Mouse (Mus musculus): ENCODE results near the gene Tle4. TPM values are rescaled to one million over a fixed set of nuclear protein-coding genes. Genes with fewer than 3 reads are reported as not detected.

The Tle4 gene
- polyA plus RNA-seq, 1 experiment from 2014 or later: 4.6 TPM

DNA sequence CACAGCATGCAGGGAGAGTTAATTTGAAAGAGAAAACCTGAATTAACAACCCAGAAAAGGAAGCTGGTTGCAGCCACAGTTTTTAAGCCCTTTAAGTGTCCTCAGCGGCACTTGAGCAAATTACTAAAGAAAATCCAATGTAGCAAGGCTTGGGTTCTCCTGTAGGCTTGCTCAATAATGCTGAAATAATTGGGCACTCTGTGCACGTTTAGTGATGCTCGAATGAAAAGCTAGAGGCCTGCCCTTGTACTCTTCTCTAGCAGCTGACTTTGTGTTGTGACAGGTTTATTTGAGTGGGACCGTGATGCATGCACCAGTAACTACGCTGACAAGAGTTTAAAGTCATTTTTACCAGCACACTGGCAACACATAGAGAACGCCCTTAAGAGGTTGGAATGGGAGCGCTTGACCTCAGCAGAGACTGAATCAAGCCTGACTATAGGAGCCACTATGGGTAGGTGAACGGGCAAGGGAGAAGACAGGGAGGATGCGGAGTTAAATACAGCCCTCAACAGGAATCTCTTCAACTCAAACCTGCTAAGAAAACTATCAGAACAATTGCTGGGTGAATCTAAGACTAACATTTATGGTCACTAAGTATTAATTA, 79.3 kb downstream of the Tle4 start:
- no peak overlapping the region for H3K4me2 ChIP-seq

GRCm38 (mm10) chr19:14516420-14516819, 81.4 kb downstream of the Tle4 start:
- peaks cover 3% of the 10 kb centered on the region; the same call in 1 of the 2 replicates for H3K36me3 ChIP-seq (replicated peaks)
- 55% methylated on average over 1 of the region's 1 CpGs for WGBS (ENCODE audit: insufficient replicate concordance)
- 0 out of 2 replicates have a peak, but pooled peaks cover 3% of the 10 kb centered on the region for H3K4me1 ChIP-seq (replicated peaks)
- no peak overlapping the region for H3K27ac ChIP-seq (replicated peaks)
- no peaks in the 10 kb centered on the region for H3K9me3 ChIP-seq (replicated peaks)
- H3K9ac ChIP-seq: no peak overlapping the region
- no peak for ATAC-seq (ENCODE audit: insufficient read depth)
- no peak overlapping the region for H3K4me2 ChIP-seq
- no peaks in the 10 kb centered on the region for H3K27me3 ChIP-seq
- H3K4me3 ChIP-seq (replicated peaks): no peak overlapping the region

More for the DNA sequence above, 79.3 kb downstream of the Tle4 start:
- Histone ChIP-seq H3K27ac (replicated peaks) (no peak overlapping the region), H3K4me1 (replicated peaks) (0 out of 2 replicates have a peak, but pooled peaks cover 3% of the 10 kb centered on the region), H3K36me3 (replicated peaks) (peaks cover 3% of the 10 kb centered on the region; the same call in 1 of the 2 replicates), H3K9me3 (replicated peaks) (no peaks in the 10 kb centered on the region), H3K4me3 (replicated peaks) (no peak overlapping the region), H3K9ac (no peak overlapping the region), H3K27me3 (no peaks in the 10 kb centered on the region)
- 82% methylated on average over 9 of the region's 9 CpGs for WGBS (ENCODE audit: insufficient replicate concordance)
- ATAC-seq (ENCODE audit: insufficient read depth): no peak

GRCm38 (mm10) chr19:14508819-14509218, 89.0 kb downstream of the Tle4 start:
- no peaks in the 10 kb centered on the region for H3K9me3 ChIP-seq (replicated peaks)
- 74% methylated on average over 4 of the region's 4 CpGs for WGBS (ENCODE audit: insufficient replicate concordance)
- no peaks in the 10 kb centered on the region for H3K27me3 ChIP-seq
- no peaks in the 10 kb centered on the region for H3K36me3 ChIP-seq (replicated peaks)
- H3K9ac ChIP-seq: no peak overlapping the region
- no peak overlapping the region for H3K27ac ChIP-seq (replicated peaks)
- no peak overlapping the region for H3K4me3 ChIP-seq (replicated peaks)
- H3K4me2 ChIP-seq: no peak overlapping the region
- no peak for ATAC-seq (ENCODE audit: insufficient read depth)
- 0 out of 2 replicates have a peak, but pooled peaks cover 4% of the 10 kb centered on the region for H3K4me1 ChIP-seq (replicated peaks)

GRCm38 (mm10) chr19:14507911-14508310, 89.9 kb downstream of the Tle4 start:
- no peak overlapping the region for H3K4me3 ChIP-seq (replicated peaks)
- H3K4me2 ChIP-seq: no peak overlapping the region
- H3K27me3 ChIP-seq: no peaks in the 10 kb centered on the region
- H3K4me1 ChIP-seq (replicated peaks): 0 out of 2 replicates have a peak, but pooled peaks cover 4% of the 10 kb centered on the region
- no peak overlapping the region for H3K9ac ChIP-seq
- no peak overlapping the region for H3K27ac ChIP-seq (replicated peaks)
- 55% methylated on average over 2 of the region's 2 CpGs for WGBS (ENCODE audit: insufficient replicate concordance)
- no peak for ATAC-seq (ENCODE audit: insufficient read depth)
- H3K36me3 ChIP-seq (replicated peaks): no peaks in the 10 kb centered on the region
- no peaks in the 10 kb centered on the region for H3K9me3 ChIP-seq (replicated peaks)

GRCm38 (mm10) chr19:14506875-14507670, 90.8 kb downstream of the Tle4 start:
- Histone ChIP-seq H3K36me3 (replicated peaks) (no peaks in the 10 kb centered on the region), H3K27ac (replicated peaks) (no peak overlapping the region), H3K4me3 (replicated peaks) (no peak overlapping the region), H3K4me1 (replicated peaks) (0 out of 2 replicates have a peak, but pooled peaks cover 4% of the 10 kb centered on the region), H3K4me2 (no peak overlapping the region), H3K9me3 (replicated peaks) (no peaks in the 10 kb centered on the region), H3K27me3 (no peaks in the 10 kb centered on the region), H3K9ac (no peak overlapping the region)
- 70% methylated on average over 3 of the region's 3 CpGs for WGBS (ENCODE audit: insufficient replicate concordance)
- ATAC-seq (ENCODE audit: insufficient read depth): no peak

- Histone ChIP-seq H3K36me3 (replicated peaks) (no peaks in the 10 kb centered on the region), H3K4me2 (no peak overlapping the region), H3K27me3 (no peaks in the 10 kb centered on the region), H3K27ac (replicated peaks) (no peak overlapping the region), H3K4me3 (replicated peaks) (no peak overlapping the region), H3K9ac (no peak overlapping the region), H3K4me1 (replicated peaks) (0 out of 2 replicates have a peak, but pooled peaks cover 4% of the 10 kb centered on the region), H3K9me3 (replicated peaks) (no peaks in the 10 kb centered on the region)
- WGBS (ENCODE audit: insufficient replicate concordance): 75% methylated on average over 2 of the region's 2 CpGs
- ATAC-seq (ENCODE audit: insufficient read depth): no peak
Observed at GRCm38 (mm10) chr19:14505885-14506548, 91.8 kb downstream of the Tle4 start.

- Histone ChIP-seq H3K4me1 (replicated peaks) (0 out of 2 replicates have a peak, but pooled peaks cover 4% of the 10 kb centered on the region), H3K9me3 (replicated peaks) (no peaks in the 10 kb centered on the region), H3K9ac (no peak overlapping the region), H3K27ac (replicated peaks) (no peak overlapping the region), H3K27me3 (no peaks in the 10 kb centered on the region), H3K4me2 (no peak overlapping the region), H3K4me3 (replicated peaks) (no peak overlapping the region), H3K36me3 (replicated peaks) (no peaks in the 10 kb centered on the region)
- no peak for ATAC-seq (ENCODE audit: insufficient read depth)
- WGBS (ENCODE audit: insufficient replicate concordance): 77% methylated on average over 3 of the region's 3 CpGs
Observed at GRCm38 (mm10) chr19:14505401-14505800, 92.5 kb downstream of the Tle4 start.

GRCm38 (mm10) chr19:14503862-14504261, 94.0 kb downstream of the Tle4 start:
- Histone ChIP-seq H3K36me3 (replicated peaks) (no peaks in the 10 kb centered on the region), H3K9me3 (replicated peaks) (no peaks in the 10 kb centered on the region), H3K4me1 (replicated peaks) (0 out of 2 replicates have a peak, but pooled peaks cover 4% of the 10 kb centered on the region), H3K4me3 (replicated peaks) (no peak overlapping the region), H3K4me2 (no peak overlapping the region), H3K27me3 (no peaks in the 10 kb centered on the region), H3K27ac (replicated peaks) (no peak overlapping the region), H3K9ac (no peak overlapping the region)
- no peak for ATAC-seq (ENCODE audit: insufficient read depth)
- WGBS (ENCODE audit: insufficient replicate concordance): 49% methylated on average over 6 of the region's 6 CpGs

DNA sequence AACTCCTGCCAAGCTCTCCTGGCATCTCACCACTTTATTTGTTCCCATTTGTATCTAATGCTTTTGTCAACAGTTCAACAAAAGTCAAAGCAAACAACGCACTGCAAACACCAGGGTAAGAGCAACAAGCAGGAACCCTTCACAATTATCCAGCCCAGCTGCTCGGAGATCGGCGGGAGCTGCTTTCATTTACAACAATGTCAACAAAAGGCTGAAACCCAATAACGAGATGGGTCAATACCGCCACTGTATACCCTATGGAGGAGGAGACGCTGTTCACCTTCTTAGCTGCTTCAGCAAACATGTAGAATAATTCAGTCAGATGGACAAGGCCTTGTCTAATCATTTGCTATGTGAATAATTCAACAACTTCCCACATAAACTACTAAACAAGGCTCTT, 95.6 kb downstream of the Tle4 start:
- Histone ChIP-seq H3K4me2 (no peak overlapping the region), H3K27me3 (no peaks in the 10 kb centered on the region), H3K36me3 (replicated peaks) (no peaks in the 10 kb centered on the region), H3K9me3 (replicated peaks) (no peaks in the 10 kb centered on the region), H3K9ac (no peak overlapping the region), H3K4me3 (replicated peaks) (no peak overlapping the region), H3K4me1 (replicated peaks) (0 out of 2 replicates have a peak, but pooled peaks cover 4% of the 10 kb centered on the region), H3K27ac (replicated peaks) (no peak overlapping the region)
- ATAC-seq (ENCODE audit: insufficient read depth): no peak
- WGBS (ENCODE audit: insufficient replicate concordance): 73% methylated on average over 7 of the region's 7 CpGs

DNA sequence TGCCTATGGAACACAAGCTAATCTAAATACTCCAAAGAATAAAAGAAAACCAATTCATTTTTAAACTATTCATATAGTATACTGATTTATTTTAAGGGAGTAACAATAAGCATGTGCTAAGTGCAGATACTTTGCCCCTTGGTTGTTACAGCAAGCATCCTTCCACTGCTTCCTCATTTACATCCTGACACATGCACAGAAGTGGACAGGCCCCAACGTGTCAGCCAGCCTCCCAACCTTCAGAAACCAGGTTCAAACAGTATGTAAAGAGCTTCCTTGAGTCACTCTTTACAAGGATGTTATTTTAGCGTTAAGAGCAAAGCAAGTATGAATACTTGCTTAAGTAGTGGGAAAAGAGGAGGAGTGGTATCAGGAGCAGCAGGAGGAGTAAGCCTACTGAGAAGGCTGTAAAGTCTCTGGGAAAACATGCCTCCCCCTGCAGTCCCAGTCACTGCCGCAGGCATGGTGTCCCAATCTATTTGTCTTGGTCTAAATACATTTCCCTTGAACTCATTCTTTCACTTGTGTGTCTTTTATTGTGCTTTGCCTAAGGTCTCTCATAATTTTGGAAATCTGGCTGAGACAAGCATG, 97.9 kb downstream of the Tle4 start:
- 32% methylated on average over 3 of the region's 3 CpGs for WGBS (ENCODE audit: insufficient replicate concordance)
- H3K36me3 ChIP-seq (replicated peaks): no peaks in the 10 kb centered on the region
- H3K9me3 ChIP-seq (replicated peaks): no peaks in the 10 kb centered on the region
- H3K4me3 ChIP-seq (replicated peaks): no peak overlapping the region
- H3K27ac ChIP-seq (replicated peaks): no peak overlapping the region
- no peak overlapping the region for H3K4me2 ChIP-seq
- H3K9ac ChIP-seq: no peak overlapping the region
- no peaks in the 10 kb centered on the region for H3K27me3 ChIP-seq
- H3K4me1 ChIP-seq (replicated peaks): no peaks in the 10 kb centered on the region
- ATAC-seq (ENCODE audit: insufficient read depth): no peak

DNA sequence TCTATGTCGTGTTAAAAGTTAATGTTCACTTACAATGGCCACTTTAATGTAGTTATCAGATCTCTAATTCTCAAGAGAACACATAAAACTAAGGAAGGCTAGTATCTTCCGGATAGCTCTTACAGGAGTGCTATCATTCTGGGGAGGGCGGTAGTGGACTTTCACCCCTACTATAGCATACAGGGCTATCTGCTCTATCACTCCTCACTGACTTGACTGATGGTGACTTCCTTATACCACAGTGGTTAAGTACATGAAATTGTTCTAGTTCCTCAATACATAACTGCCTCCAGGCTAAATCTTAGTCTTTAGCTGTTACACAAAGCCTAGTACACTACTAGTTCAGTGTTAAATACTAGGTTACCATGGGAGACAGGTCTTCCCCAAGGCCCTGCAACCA, 104.8 kb downstream of the Tle4 start:
- H3K27me3 ChIP-seq: no peaks in the 10 kb centered on the region
- 62% methylated on average over 3 of the region's 3 CpGs for WGBS (ENCODE audit: insufficient replicate concordance)
- no peak overlapping the region for H3K4me3 ChIP-seq (replicated peaks)
- ATAC-seq (ENCODE audit: insufficient read depth): no peak
- no peak overlapping the region for H3K4me2 ChIP-seq
- no peaks in the 10 kb centered on the region for H3K36me3 ChIP-seq (replicated peaks)
- H3K4me1 ChIP-seq (replicated peaks): no peaks in the 10 kb centered on the region; the same call in 1 of the 2 replicates
- H3K9me3 ChIP-seq (replicated peaks): no peaks in the 10 kb centered on the region
- no peak overlapping the region for H3K27ac ChIP-seq (replicated peaks)
- H3K9ac ChIP-seq: no peak overlapping the region
